Mouse (Mus musculus) kidney, embryonic 16.5 days (tissue): ENCODE data around the gene Gm42906. TPM values are rescaled to one million over a fixed set of nuclear protein-coding genes. Genes with fewer than 3 reads are reported as not detected.

Experiments used
- ATAC-seq: fragments of 200-750 bp; cut with Nextera tagmentation; 2 replicates; pipeline ENCODE4 v1.8.0; 2017; ENCODE audit warnings: moderate TSS enrichment; ENCODE audit not compliant: low FRiP score, low TSS enrichment
- H3K27ac ChIP-seq: fragments of 300-500 bp; sonication (generic); 2 replicates; pipeline ENCODE4 v1.5.1; 2014; ENCODE audit warnings: low read length
- H3K27me3 ChIP-seq: fragments of 300-500 bp; sonication (generic); 2 replicates; pipeline ENCODE4 v1.6.1; 2014; ENCODE audit warnings: low read length, control low read depth, mixed read lengths; ENCODE audit not compliant: insufficient read depth
- H3K36me3 ChIP-seq: fragments of 300-500 bp; sonication (generic); 2 replicates; pipeline ENCODE4 v1.6.1; 2014; ENCODE audit warnings: low read length, control low read depth, mixed read lengths; ENCODE audit not compliant: insufficient read depth
- H3K4me1 ChIP-seq: fragments of 300-500 bp; sonication (generic); 2 replicates; pipeline ENCODE4 v1.6.1; 2014; ENCODE audit warnings: low read length, control low read depth, mixed read lengths; ENCODE audit not compliant: insufficient read depth
- H3K4me2 ChIP-seq: fragments of 300-500 bp; sonication (generic); replicated peaks from 2 replicates; pipeline ENCODE4 v1.6.1; 2014; ENCODE audit warnings: low read depth, low read length
- H3K4me3 ChIP-seq: fragments of 300-500 bp; sonication (generic); 2 replicates; pipeline ENCODE4 v1.5.1; 2014; ENCODE audit warnings: mild to moderate bottlenecking, low read length
- H3K9ac ChIP-seq: fragments of 300-500 bp; sonication (generic); replicated peaks from 2 replicates; pipeline ENCODE4 v1.6.1; 2014; ENCODE audit warnings: low read length
- H3K9me3 ChIP-seq: fragments of 300-500 bp; sonication (generic); 2 replicates; pipeline ENCODE4 v1.6.1; 2016; ENCODE audit warnings: low read length, control low read depth
- WGBS: fragments of 180-500 bp; shearing (Covaris S2); extraction: QIAGEN DNeasy Blood & Tissue Kit; methylation state at CpG from one replicate; pipeline ENCODE4 v1.1.7; 2014; 5-methylcytosine and 5-hydroxymethylcytosine counted together
- polyA plus RNA-seq: library from polyadenylated mRNA; unstranded; fragments of >200 nt; fragmentation: Nextera tagmentation; extraction: Ambion mirVana; gene quantifications from 2 replicates; pipeline ENCODE4 v1.2.1, GENCODE M21; 2015

The Gm42906 gene
- polyA plus RNA-seq, 1 experiment from 2014 or later: not detected

GRCm38 (mm10) chr5:151201220-151201619 is 226.7 kb downstream of the Gm42906 start:
- no peak overlapping the region for H3K9ac ChIP-seq
- peak; percentile 59; the same call in 1 of the 2 replicates for ATAC-seq
- H3K9me3 ChIP-seq: peaks cover 3% of the 10 kb centered on the region; the same call in 1 of the 2 replicates
- H3K27ac ChIP-seq: no peak overlapping the region
- no peaks in the 10 kb centered on the region for H3K27me3 ChIP-seq
- peaks cover 3% of the 10 kb centered on the region for H3K4me1 ChIP-seq
- H3K4me2 ChIP-seq: no peak overlapping the region
- H3K36me3 ChIP-seq: no peaks in the 10 kb centered on the region
- no peak overlapping the region for H3K4me3 ChIP-seq
- WGBS: 70% methylated on average over 3 of the region's 3 CpGs

- WGBS: 75% methylated on average over 3 of the region's 3 CpGs
- Histone ChIP-seq H3K27ac (no peak overlapping the region), H3K9ac (no peak overlapping the region), H3K36me3 (no peaks in the 10 kb centered on the region), H3K4me2 (no peak overlapping the region), H3K9me3 (peaks cover 3% of the 10 kb centered on the region; the same call in 1 of the 2 replicates), H3K4me1 (peaks cover 3% of the 10 kb centered on the region), H3K27me3 (no peaks in the 10 kb centered on the region), H3K4me3 (no peak overlapping the region)
- no peak for ATAC-seq
Observed at GRCm38 (mm10) chr5:151199235-151199634, 228.7 kb downstream of the Gm42906 start.

GRCm38 (mm10) chr5:151196603-151197272 is 231.2 kb downstream of the Gm42906 start:
- Histone ChIP-seq H3K9me3 (peaks cover 2% of the 10 kb centered on the region; the same call in 1 of the 2 replicates), H3K4me1 (peaks cover 4% of the 10 kb centered on the region; the same call in 1 of the 2 replicates), H3K9ac (no peak overlapping the region), H3K27ac (no peak overlapping the region), H3K4me2 (no peak overlapping the region), H3K36me3 (no peaks in the 10 kb centered on the region), H3K27me3 (no peaks in the 10 kb centered on the region), H3K4me3 (no peak overlapping the region)
- ATAC-seq: no peak
- WGBS: 73% methylated on average over 13 of the region's 13 CpGs

- WGBS: 53% methylated on average over 3 of the region's 3 CpGs
Observed at GRCm38 (mm10) chr5:151193885-151194520, 234.0 kb downstream of the Gm42906 start.

GRCm38 (mm10) chr5:151192266-151192665 is 235.7 kb downstream of the Gm42906 start:
- H3K27me3 ChIP-seq: no peaks in the 10 kb centered on the region
- no peak overlapping the region for H3K27ac ChIP-seq
- peaks cover 9% of the 10 kb centered on the region; the same call in 1 of the 2 replicates for H3K4me1 ChIP-seq
- H3K9me3 ChIP-seq: no peaks in the 10 kb centered on the region
- no peak for ATAC-seq
- H3K4me3 ChIP-seq: no peak overlapping the region
- H3K4me2 ChIP-seq: no peak overlapping the region
- H3K36me3 ChIP-seq: no peaks in the 10 kb centered on the region
- H3K9ac ChIP-seq: no peak overlapping the region
- WGBS: 54% methylated on average over 2 of the region's 2 CpGs

More at GRCm38 (mm10) chr5:151193885-151194520, 234.0 kb downstream of the Gm42906 start:
- no peak overlapping the region for H3K4me2 ChIP-seq
- H3K9me3 ChIP-seq: no peaks in the 10 kb centered on the region
- H3K4me1 ChIP-seq: peaks cover 9% of the 10 kb centered on the region; the same call in 1 of the 2 replicates
- H3K27ac ChIP-seq: no peak overlapping the region
- H3K9ac ChIP-seq: no peak overlapping the region
- ATAC-seq: no peak
- no peak overlapping the region for H3K4me3 ChIP-seq
- H3K36me3 ChIP-seq: no peaks in the 10 kb centered on the region
- no peaks in the 10 kb centered on the region for H3K27me3 ChIP-seq

GRCm38 (mm10) chr5:151190764-151191163 is 237.2 kb downstream of the Gm42906 start:
- H3K9ac ChIP-seq: no peak overlapping the region
- H3K4me1 ChIP-seq: peaks cover 9% of the 10 kb centered on the region; the same call in 1 of the 2 replicates
- no peaks in the 10 kb centered on the region for H3K36me3 ChIP-seq
- no peak for ATAC-seq
- H3K4me2 ChIP-seq: peak overlapping the region; percentile 71; the same call in 1 of the 2 replicates
- no peak overlapping the region for H3K4me3 ChIP-seq
- WGBS: 65% methylated on average over 5 of the region's 5 CpGs
- H3K27ac ChIP-seq: no peak overlapping the region
- no peaks in the 10 kb centered on the region for H3K27me3 ChIP-seq
- no peaks in the 10 kb centered on the region for H3K9me3 ChIP-seq

GRCm38 (mm10) chr5:151189789-151190378 is 238.1 kb downstream of the Gm42906 start:
- 2% methylated on average over 27 of the region's 27 CpGs for WGBS
- 0 out of 2 replicates have a peak overlapping the region, but pooled peaks have one; percentile 1 for H3K27ac ChIP-seq
- peak overlapping the region; percentile 58 for H3K4me3 ChIP-seq
- no peaks in the 10 kb centered on the region for H3K9me3 ChIP-seq
- H3K4me2 ChIP-seq: peak overlapping the region; percentile 71
- H3K27me3 ChIP-seq: no peaks in the 10 kb centered on the region
- H3K4me1 ChIP-seq: peaks cover 13% of the 10 kb centered on the region; the same call in 1 of the 2 replicates
- H3K36me3 ChIP-seq: no peaks in the 10 kb centered on the region
- ATAC-seq: peak; percentile 96
- H3K9ac ChIP-seq: peak overlapping the region; percentile 58

- Histone ChIP-seq H3K4me2 (peak overlapping the region; percentile 71), H3K4me3 (peak overlapping the region; percentile 58), H3K9me3 (no peaks in the 10 kb centered on the region), H3K9ac (peak overlapping the region; percentile 58), H3K36me3 (no peaks in the 10 kb centered on the region), H3K27me3 (no peaks in the 10 kb centered on the region), H3K27ac (0 out of 2 replicates have a peak overlapping the region, but pooled peaks have one; percentile 1), H3K4me1 (peaks cover 15% of the 10 kb centered on the region; the same call in 1 of the 2 replicates)
- WGBS: 6% methylated on average over 3 of the region's 3 CpGs
- ATAC-seq: no peak
Observed at GRCm38 (mm10) chr5:151189321-151189720, 238.6 kb downstream of the Gm42906 start.

- no peaks in the 10 kb centered on the region for H3K36me3 ChIP-seq
- H3K9ac ChIP-seq: no peak overlapping the region
- H3K4me2 ChIP-seq: peak overlapping the region; percentile 29
- H3K27me3 ChIP-seq: no peaks in the 10 kb centered on the region
- no peaks in the 10 kb centered on the region for H3K9me3 ChIP-seq
- ATAC-seq: no peak
- H3K4me3 ChIP-seq: no peak overlapping the region
- 76% methylated on average over 6 of the region's 6 CpGs for WGBS
- H3K4me1 ChIP-seq: peaks cover 15% of the 10 kb centered on the region; the same call in 1 of the 2 replicates
- no peak overlapping the region for H3K27ac ChIP-seq
Observed at GRCm38 (mm10) chr5:151188659-151189058, 239.3 kb downstream of the Gm42906 start.
